Mouse (Mus musculus) brain, embryonic 14.5 days (tissue): ENCODE measurements at regions not wholly inside any gene's neighbourhood (a gene's known extent, or its start where the extent isn't known, plus 50 kb on each side); places are given as distances from the start of the nearest gene placed in this dataset.

ENCODE experiments used
- CTCF ChIP-seq: fragments of 200-500 bp; IDR thresholded peaks from 2 replicates; pipeline ENCODE4 v1.5.1; 2012; ENCODE audit warnings: inconsistent platforms, mild to moderate bottlenecking, moderate library complexity, borderline replicate concordance; ENCODE audit not compliant: insufficient read depth, insufficient read length; ENCODE audit errors: extremely low read depth
- POLR2A ChIP-seq: fragments of 200-500 bp; IDR thresholded peaks from 2 replicates; pipeline ENCODE4 v1.6.1; 2012; ENCODE audit warnings: mild to moderate bottlenecking, inconsistent platforms, borderline replicate concordance; ENCODE audit not compliant: poor library complexity, insufficient read depth, insufficient read length, severe bottlenecking; ENCODE audit errors: extremely low read depth

GRCm38 (mm10) chr5:103309806-103310525, 98.8 kb upstream of the Mapk10 start:
- TF ChIP-seq CTCF: no peak
- no peak for TF ChIP-seq POLR2A
